Mouse (Mus musculus) embryonic facial prominence, embryonic 10.5 days (tissue): Measurements from ENCODE around the gene Polr1a. TPM values are rescaled to one million over a fixed set of nuclear protein-coding genes. Genes with fewer than 3 reads are reported as not detected.

ENCODE experiments used
- DNase-seq: peaks from one replicate; pipeline ENCODE4 v3.0.0-alpha.2; 2017; ENCODE audit warnings: low spot score
- H3K27ac ChIP-seq: fragments of 300-500 bp; sonication (generic); replicated peaks from 2 replicates; pipeline ENCODE4 v1.5.1; 2016; ENCODE audit warnings: mild to moderate bottlenecking
- H3K27me3 ChIP-seq: fragments of 300-500 bp; sonication (generic); replicated peaks from 2 replicates; pipeline ENCODE4 v1.6.1; 2016; ENCODE audit warnings: low read depth, mild to moderate bottlenecking; ENCODE audit not compliant: poor library complexity, severe bottlenecking
- H3K36me3 ChIP-seq: fragments of 300-500 bp; sonication (generic); replicated peaks from 2 replicates; pipeline ENCODE4 v1.6.1; 2016; ENCODE audit warnings: mild to moderate bottlenecking, moderate library complexity
- H3K4me1 ChIP-seq: fragments of 300-500 bp; sonication (generic); 2 replicates; pipeline ENCODE4 v1.6.1; 2016
- H3K4me3 ChIP-seq: fragments of 300-500 bp; sonication (generic); 2 replicates; pipeline ENCODE4 v1.5.1; 2016; ENCODE audit warnings: mild to moderate bottlenecking, moderate library complexity
- H3K9me3 ChIP-seq: fragments of 300-500 bp; sonication (generic); 2 replicates; pipeline ENCODE4 v1.6.1; 2016; ENCODE audit warnings: mild to moderate bottlenecking
- WGBS: fragments of 180-500 bp; shearing (Covaris S2); methylation state at CpG from one replicate; pipeline ENCODE4 v1.1.7; 2016; 5-methylcytosine and 5-hydroxymethylcytosine counted together
- polyA plus RNA-seq: library from polyadenylated mRNA; unstranded; fragments of >200 nt; fragmentation: Nextera tagmentation; extraction: Ambion mirVana; gene quantifications from 2 replicates; pipeline ENCODE4 v1.2.1, GENCODE M21; 2016

The Polr1a gene
- polyA plus RNA-seq, 1 experiment from 2014 or later = 49.6 TPM

DNA sequence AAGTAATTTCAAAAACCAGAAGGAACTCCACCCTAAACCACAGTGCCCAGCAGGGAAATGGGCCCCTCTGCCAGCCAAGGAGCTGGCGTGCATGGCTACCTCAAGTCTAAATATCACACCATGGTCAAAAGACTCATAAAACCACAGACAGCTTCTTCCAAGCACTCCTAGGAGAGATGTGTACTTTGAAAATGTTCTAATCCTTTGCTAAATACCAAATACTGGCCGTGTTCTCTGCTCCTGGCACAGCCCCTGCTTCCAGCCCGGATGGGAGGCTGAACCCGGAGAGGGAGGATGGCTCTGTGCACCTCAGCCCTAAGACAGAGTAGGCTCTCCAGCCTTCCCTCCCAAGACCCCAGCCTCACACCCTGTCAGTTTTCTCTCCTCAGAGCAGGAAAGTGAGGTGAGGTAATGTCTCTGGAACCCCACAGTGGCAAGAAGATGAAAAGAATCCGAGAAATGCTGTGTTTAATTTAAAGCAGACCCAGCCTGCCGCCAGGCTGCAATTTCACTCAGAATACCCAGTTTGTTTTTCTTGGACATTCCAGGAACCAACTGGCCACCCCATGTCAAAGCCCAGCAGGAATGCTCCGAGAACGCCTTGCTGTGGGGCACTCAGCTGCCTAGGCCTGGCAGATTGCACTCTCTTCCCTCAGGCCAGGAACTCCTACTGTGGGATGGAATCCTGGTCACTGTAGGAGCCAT, 80.9 kb downstream of the Polr1a start:
- Histone ChIP-seq H3K27ac (peak overlapping the region; percentile 84), H3K4me1 (peaks cover 55% of the 10 kb centered on the region), H3K27me3 (no peaks in the 10 kb centered on the region), H3K4me3 (0 out of 2 replicates have a peak overlapping the region, but pooled peaks have one; percentile 25), H3K36me3 (no peaks in the 10 kb centered on the region), H3K9me3 (no peaks in the 10 kb centered on the region)
- WGBS = 19% methylated on average over 8 of the region's 8 CpGs
- peak; percentile 83 for DNase-seq

DNA sequence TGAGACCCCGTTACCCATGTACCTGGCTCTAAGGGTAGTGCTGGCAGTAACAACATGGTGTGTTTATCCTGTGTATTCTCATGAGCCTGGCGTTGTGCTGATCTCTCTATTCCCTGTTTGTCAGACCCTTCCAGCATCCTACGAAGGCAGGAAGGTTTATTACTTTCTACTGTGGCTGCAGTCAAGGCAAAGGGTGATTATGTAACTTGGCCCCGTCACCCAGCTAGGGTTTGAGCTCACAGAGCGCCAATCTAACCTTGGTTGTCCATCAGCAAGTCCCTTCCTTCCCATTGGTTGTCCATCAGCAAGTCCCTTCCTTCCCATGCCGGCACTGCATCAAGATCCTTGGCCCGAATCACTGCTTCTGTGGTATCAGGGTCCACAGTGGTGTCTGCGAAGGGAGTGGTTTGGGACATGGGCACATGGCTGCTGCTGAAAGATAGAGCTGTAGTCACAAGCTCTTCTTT, 81.6 kb downstream of the Polr1a start:
- Histone ChIP-seq H3K4me3 (0 out of 2 replicates have a peak overlapping the region, but pooled peaks have one; percentile 25), H3K9me3 (no peaks in the 10 kb centered on the region), H3K27ac (peak overlapping the region; percentile 84), H3K36me3 (no peaks in the 10 kb centered on the region), H3K27me3 (no peaks in the 10 kb centered on the region), H3K4me1 (peaks cover 55% of the 10 kb centered on the region)
- peak; percentile 44 for DNase-seq
- WGBS = 57% methylated on average over 8 of the region's 8 CpGs

DNA sequence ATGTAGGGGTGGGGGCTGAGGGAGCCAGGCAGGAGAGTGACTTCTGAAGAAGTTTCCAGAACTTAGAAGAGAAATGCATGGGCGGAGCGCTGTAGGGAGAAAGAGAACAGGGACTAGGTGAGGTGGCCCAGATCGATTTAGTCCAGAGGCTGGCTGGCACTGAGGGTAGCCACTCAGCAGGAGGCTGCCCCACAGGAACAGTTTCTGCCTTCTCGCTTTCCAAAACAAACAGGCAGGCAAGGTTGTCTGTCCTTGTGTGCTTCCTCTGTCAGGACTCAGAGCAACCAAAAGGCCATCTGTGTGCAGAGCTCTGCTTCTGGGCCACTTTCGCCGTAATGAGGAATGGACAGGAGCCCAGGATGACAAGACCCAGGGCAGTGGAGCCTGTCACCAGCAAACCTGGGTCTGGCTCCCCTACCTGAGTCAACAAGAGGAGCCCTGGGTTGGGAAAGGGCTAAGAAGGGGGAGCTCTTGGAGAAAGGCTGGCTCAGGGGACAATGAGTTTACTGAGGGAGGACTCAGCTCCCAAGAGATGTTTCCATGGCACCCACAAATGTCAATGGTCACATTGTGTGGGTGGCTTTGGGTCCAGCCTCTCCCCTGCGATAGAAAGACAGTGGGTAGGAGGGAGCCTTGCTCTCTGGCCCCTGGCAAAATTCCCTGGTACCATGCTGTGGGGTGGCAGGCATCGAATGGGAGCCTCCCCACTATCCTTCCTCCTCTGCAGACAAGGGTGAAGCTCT, 82.5 kb downstream of the Polr1a start:
- H3K27ac ChIP-seq = peak overlapping the region; percentile 84

DNA sequence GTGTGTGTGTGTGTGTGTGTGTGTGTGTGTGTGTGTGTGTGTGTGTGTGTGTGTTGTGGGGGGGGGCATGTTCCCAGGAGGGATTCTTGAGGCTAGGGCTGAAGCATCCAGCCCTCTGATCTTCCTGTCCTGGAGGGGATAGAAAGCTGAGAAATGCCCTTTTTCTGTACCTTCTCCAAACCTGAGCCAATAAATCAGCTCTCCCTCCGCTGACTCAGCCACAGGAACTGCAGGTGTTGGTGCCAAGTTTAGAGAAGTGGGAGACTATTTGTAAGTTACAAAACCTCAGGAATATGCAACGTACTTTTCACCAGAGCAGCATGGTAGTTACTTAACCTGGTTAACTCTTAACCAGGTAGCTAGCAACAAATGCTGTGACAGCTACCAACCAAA, 83.1 kb downstream of the Polr1a start:
- H3K36me3 ChIP-seq = no peaks in the 10 kb centered on the region
- no peak for DNase-seq
- peaks cover 55% of the 10 kb centered on the region for H3K4me1 ChIP-seq
- H3K27me3 ChIP-seq = no peaks in the 10 kb centered on the region
- H3K27ac ChIP-seq = peak overlapping the region; percentile 84
- no peak overlapping the region for H3K4me3 ChIP-seq
- 80% methylated on average over 2 of the region's 2 CpGs for WGBS
- no peaks in the 10 kb centered on the region for H3K9me3 ChIP-seq

More for the DNA sequence above, 82.5 kb downstream of the Polr1a start:
- 52% methylated on average over 8 of the region's 8 CpGs for WGBS
- no peak for DNase-seq
- Histone ChIP-seq H3K27me3 (no peaks in the 10 kb centered on the region), H3K4me1 (peaks cover 55% of the 10 kb centered on the region), H3K9me3 (no peaks in the 10 kb centered on the region), H3K36me3 (no peaks in the 10 kb centered on the region), H3K4me3 (no peak overlapping the region)

DNA sequence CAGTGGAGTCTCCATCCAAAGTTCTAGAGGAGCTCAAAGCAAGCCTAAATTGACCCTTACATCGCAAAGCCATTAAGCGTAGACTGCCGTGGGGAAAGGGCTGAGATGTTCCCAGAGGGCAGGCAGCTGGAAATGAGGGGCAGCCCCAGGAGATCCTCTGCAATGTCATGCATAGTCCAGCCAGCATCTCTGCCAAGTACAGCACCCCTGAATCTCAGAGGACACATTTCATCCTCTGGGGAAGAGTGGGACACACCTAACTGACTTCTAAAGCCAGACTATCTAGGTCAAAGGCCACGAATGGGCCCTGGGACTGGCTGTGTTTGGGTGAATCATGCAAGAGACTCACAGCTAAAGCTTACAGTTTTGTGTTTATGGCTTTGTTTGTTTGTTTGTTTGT, 85.2 kb downstream of the Polr1a start:
- Histone ChIP-seq H3K36me3 (no peaks in the 10 kb centered on the region), H3K27me3 (no peaks in the 10 kb centered on the region), H3K4me1 (peaks cover 36% of the 10 kb centered on the region), H3K4me3 (no peak overlapping the region), H3K27ac (no peak overlapping the region), H3K9me3 (no peaks in the 10 kb centered on the region)
- no peak for DNase-seq
- 83% methylated on average over 4 of the region's 4 CpGs for WGBS

DNA sequence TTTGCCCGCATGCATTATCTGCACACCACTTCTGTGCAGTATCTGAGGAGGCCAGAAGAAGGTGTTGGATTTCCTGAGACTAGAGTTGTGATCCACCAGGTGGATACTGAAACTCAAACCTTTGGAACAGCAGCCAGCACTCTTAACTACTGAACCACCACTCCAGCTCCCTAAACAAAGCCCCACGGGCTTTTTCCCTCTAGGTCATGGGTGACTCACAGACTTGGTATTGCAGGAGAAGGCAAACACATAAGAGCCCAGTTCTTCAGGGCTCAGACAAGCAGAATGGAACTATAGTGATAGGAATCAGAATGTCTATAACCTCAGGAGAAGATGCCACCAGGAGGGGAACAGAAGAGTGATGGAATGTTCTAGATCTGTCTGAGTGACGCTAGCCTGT, 86.2 kb downstream of the Polr1a start:
- Histone ChIP-seq H3K4me1 (peaks cover 25% of the 10 kb centered on the region), H3K27me3 (no peaks in the 10 kb centered on the region), H3K9me3 (no peaks in the 10 kb centered on the region), H3K27ac (no peak overlapping the region), H3K4me3 (no peak overlapping the region), H3K36me3 (no peaks in the 10 kb centered on the region)
- DNase-seq = no peak
- 89% methylated on average over 3 of the region's 3 CpGs for WGBS

DNA sequence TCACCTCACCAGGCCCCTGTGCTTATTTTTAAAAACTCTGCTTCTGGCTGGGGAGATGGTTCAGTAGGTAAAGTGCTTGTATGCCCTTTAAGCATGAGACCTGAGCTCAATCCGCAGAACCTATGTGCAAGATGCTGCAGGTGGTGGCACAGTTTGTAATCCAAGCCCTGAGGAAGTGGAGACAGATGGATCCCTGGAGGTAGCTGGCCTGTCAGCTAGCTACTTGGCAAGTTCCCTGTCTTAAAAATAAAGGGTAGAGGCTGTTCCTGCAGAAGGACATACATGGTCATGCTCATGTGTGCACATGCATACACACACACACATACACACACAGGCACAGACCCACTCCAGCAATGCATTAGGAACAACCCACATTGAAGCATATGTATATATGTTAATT, 88.4 kb downstream of the Polr1a start:
- no peaks in the 10 kb centered on the region for H3K9me3 ChIP-seq
- DNase-seq = no peak
- H3K27ac ChIP-seq = no peak overlapping the region
- H3K4me1 ChIP-seq = peaks cover 3% of the 10 kb centered on the region; the same call in 1 of the 2 replicates
- WGBS = 96% methylated on average over 1 of the region's 1 CpGs
- no peaks in the 10 kb centered on the region for H3K27me3 ChIP-seq
- no peak overlapping the region for H3K4me3 ChIP-seq
- no peaks in the 10 kb centered on the region for H3K36me3 ChIP-seq

DNA sequence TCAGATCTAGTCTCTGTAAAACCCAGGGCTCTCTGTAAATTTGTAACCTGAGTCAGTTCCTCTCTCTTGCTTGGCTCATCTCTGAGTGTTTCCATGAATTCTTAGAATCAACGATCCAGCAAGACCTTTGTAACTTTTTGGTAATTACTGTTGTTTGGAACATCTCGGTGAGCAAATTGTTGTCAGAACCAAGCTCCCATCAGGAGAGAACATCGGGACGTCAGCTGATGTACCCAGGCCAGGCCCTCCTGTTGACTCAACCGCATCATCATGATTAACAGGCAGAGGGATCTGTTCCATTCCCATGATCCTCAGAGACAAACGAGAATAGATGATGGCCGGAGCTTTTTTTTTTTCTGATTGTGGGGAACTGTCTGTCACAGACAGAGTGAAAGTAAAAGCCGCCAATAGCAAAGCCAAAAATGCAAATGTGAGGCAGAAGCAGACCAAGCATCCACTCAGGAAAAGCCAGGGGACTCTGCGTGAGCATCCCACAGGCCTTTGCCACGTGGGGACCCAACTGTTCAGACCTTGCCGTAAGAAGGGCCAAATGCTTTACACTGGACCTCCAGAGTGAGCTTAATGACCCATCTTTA, 91.2 kb downstream of the Polr1a start:
- Histone ChIP-seq H3K27ac (no peak overlapping the region), H3K27me3 (no peaks in the 10 kb centered on the region), H3K4me1 (no peaks in the 10 kb centered on the region), H3K4me3 (no peak overlapping the region), H3K9me3 (no peaks in the 10 kb centered on the region), H3K36me3 (no peaks in the 10 kb centered on the region)
- DNase-seq = no peak
- WGBS = 84% methylated on average over 11 of the region's 11 CpGs

DNA sequence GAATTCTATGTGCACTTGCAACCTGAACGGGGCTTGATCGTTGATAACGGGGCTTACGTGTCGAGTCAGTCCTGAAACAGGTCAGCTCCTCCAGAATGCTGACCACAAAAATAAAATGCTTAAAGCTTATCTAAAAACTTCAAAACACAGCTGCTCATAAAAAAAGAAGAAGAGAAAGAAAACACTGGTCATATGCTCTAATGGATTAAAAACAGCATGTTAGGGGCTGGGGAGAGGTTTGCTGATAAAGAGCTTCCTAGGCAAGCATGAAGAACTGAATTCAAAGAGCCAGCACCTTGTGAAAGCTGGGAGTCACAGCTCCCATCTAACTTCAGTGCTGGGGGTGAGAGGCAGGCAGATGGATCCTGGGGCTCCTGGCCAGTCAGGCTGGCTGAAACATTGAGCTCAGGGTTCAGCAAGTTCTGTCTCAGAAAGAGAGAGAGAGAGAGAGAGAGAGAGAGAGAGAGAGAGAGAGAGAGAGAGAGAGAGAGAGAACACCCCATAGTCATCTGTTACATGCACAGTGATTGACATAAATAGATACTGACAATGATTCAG, 92.4 kb downstream of the Polr1a start:
- 94% methylated on average over 5 of the region's 5 CpGs for WGBS
- Histone ChIP-seq H3K4me3 (no peak overlapping the region), H3K27ac (no peak overlapping the region), H3K9me3 (no peaks in the 10 kb centered on the region), H3K36me3 (no peaks in the 10 kb centered on the region), H3K27me3 (no peaks in the 10 kb centered on the region), H3K4me1 (no peaks in the 10 kb centered on the region)
- DNase-seq = no peak

DNA sequence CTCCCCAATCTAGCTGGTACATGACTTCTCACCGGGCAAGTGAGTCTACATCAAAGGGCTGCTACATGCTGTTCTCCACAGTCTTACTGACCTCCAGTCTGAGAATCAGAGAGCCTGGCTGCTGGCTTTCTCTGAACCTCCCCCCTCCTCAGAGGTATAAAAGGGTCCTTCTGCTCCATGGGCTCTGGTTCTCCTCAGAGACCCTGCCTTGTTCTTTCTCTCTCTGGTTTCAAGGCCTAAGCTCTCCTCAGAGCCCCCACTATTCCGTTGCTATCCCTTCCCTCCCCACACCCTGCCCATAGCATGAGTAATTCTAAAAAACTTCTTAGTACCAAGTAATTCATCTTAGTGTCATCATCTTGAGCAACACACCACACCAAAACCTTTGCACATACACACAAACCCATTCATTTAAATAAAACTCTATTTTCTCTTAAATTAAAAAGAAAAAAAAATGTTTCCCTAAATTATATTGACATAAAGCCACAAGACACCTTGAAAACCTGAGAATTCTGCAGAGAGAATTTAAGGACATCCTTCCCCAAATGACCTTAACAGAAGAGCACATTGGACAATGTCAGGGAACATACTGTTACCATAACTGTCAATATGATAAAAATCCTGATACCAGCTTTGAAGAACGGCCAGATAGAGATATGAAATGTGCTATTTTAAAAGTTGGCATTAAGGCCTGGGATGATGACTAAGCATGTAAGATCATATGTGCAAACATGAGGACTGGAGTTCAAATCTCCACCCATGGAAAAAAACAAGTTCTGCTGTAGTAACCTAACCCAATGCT, 98.8 kb downstream of the Polr1a start:
- no peak for DNase-seq
- no peaks in the 10 kb centered on the region for H3K4me1 ChIP-seq
- no peaks in the 10 kb centered on the region for H3K36me3 ChIP-seq
- H3K9me3 ChIP-seq = no peaks in the 10 kb centered on the region
- no peak overlapping the region for H3K27ac ChIP-seq
- H3K27me3 ChIP-seq = no peaks in the 10 kb centered on the region
- no peak overlapping the region for H3K4me3 ChIP-seq
- 80% methylated on average over 3 of the region's 3 CpGs for WGBS

DNA sequence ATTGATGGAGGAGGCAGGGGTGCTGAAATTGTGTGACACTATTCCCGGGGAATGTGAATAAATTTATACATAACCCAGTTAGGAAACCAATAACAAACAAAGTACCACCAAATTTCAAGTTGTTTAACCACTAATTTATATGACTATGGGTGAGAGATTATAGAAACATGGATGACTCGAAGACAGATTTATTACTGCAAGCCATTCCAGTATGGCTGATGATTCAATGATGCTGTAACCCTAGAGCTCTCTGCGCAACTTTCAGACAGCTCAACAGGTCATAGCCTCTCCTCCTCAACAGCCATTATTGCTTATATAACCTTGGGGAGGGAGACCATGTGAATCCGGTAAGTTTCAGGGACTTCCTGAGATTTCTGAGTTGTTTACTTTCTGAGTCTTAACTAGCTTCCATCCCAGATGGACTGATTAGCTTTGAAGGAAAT, 99.4 kb downstream of the Polr1a start:
- H3K36me3 ChIP-seq = no peaks in the 10 kb centered on the region
- WGBS = 89% methylated on average over 4 of the region's 4 CpGs

DNA sequence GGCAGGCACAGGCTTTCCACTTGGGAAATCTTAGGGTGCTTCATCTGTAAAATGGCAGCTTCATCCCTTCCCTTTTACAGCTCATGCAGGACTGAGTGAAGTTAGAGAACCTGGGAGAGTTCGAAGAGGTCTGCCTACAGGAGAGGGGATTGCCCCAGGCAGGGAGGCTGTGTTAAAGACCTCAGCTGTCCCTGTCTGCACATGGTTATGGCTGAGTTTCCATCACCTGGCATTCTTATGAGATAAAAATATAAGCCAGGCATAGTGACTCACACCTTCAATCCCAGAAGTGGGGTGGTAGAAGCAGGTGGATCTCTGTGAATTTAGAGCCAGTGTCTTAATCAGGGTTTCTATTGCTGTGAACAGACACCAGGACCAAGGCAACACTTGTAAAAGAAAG, 100.6 kb downstream of the Polr1a start:
- H3K27ac ChIP-seq = no peak overlapping the region
- no peaks in the 10 kb centered on the region for H3K36me3 ChIP-seq
- no peaks in the 10 kb centered on the region for H3K4me1 ChIP-seq
- DNase-seq = no peak
- no peaks in the 10 kb centered on the region for H3K9me3 ChIP-seq
- H3K4me3 ChIP-seq = no peak overlapping the region
- 89% methylated on average over 1 of the region's 1 CpGs for WGBS
- H3K27me3 ChIP-seq = no peaks in the 10 kb centered on the region

More for the DNA sequence above, 99.4 kb downstream of the Polr1a start:
- Histone ChIP-seq H3K4me1 (no peaks in the 10 kb centered on the region), H3K9me3 (no peaks in the 10 kb centered on the region), H3K27me3 (no peaks in the 10 kb centered on the region), H3K27ac (no peak overlapping the region), H3K4me3 (no peak overlapping the region)
- DNase-seq = no peak
